Mouse (Mus musculus) kidney, postnatal 0 days (tissue): ENCODE results near the gene Abca1. TPM values are rescaled to one million over a fixed set of nuclear protein-coding genes. Genes with fewer than 3 reads are reported as not detected.

Experiments used
- ATAC-seq: fragments of 200-750 bp; cut with Nextera tagmentation; replicated peaks from 2 replicates; pipeline ENCODE4 v1.8.0; 2017; ENCODE audit warnings: low read depth, moderate number of reproducible peaks, moderate TSS enrichment, moderate library complexity; ENCODE audit not compliant: low FRiP score
- DNase-seq: peaks from one replicate; pipeline ENCODE4 v3.0.0-alpha.2; 2016; ENCODE audit warnings: low spot score
- H3K27ac ChIP-seq: fragments of 300-500 bp; sonication (generic); 2 replicates; pipeline ENCODE4 v1.5.1; 2014; ENCODE audit warnings: mild to moderate bottlenecking
- H3K27me3 ChIP-seq: fragments of 300-500 bp; sonication (generic); 2 replicates; pipeline ENCODE4 v1.6.1; 2014; ENCODE audit warnings: low read length, mixed read lengths; ENCODE audit not compliant: insufficient read depth
- H3K36me3 ChIP-seq: fragments of 300-500 bp; sonication (generic); 2 replicates; pipeline ENCODE4 v1.6.1; 2014; ENCODE audit warnings: low read length, mixed read lengths; ENCODE audit not compliant: insufficient read depth
- H3K4me1 ChIP-seq: fragments of 300-500 bp; sonication (generic); replicated peaks from 2 replicates; pipeline ENCODE4 v1.6.1; 2014; ENCODE audit warnings: antibody characterized with exemption, low read length, mixed read lengths; ENCODE audit not compliant: insufficient read depth
- H3K4me2 ChIP-seq: fragments of 300-500 bp; sonication (generic); 2 replicates; pipeline ENCODE4 v1.6.1; 2014; ENCODE audit warnings: mild to moderate bottlenecking, low read length, moderate library complexity, mixed read lengths
- H3K4me3 ChIP-seq: fragments of 300-500 bp; sonication (generic); replicated peaks from 2 replicates; pipeline ENCODE4 v1.5.1; 2014; ENCODE audit warnings: low read depth, low read length
- H3K9ac ChIP-seq: fragments of 300-500 bp; sonication (generic); 2 replicates; pipeline ENCODE4 v1.6.1; 2014; ENCODE audit warnings: low read depth, low read length
- H3K9me3 ChIP-seq: fragments of 300-500 bp; sonication (generic); replicated peaks from 2 replicates; pipeline ENCODE4 v1.6.1; 2016; ENCODE audit warnings: low read length, inconsistent platforms, mixed read lengths
- CTCF ChIP-seq: IDR thresholded peaks from 2 replicates; pipeline ENCODE4 v1.5.1; 2016; ENCODE audit warnings: antibody characterized with exemption, low read depth, mild to moderate bottlenecking, moderate library complexity
- WGBS: fragments of 180-500 bp; shearing (Covaris S2); extraction: QIAGEN DNeasy Blood & Tissue Kit; methylation state at CpG from one replicate; pipeline ENCODE4 v1.1.7; 2014; 5-methylcytosine and 5-hydroxymethylcytosine counted together
- polyA plus RNA-seq: library from polyadenylated mRNA; unstranded; fragments of >200 nt; fragmentation: Nextera tagmentation; extraction: Ambion mirVana; gene quantifications from 2 replicates; pipeline ENCODE4 v1.2.1, GENCODE M21; 2015

The Abca1 gene
- polyA plus RNA-seq, 1 experiment from 2014 or later: 4.7 TPM

- H3K27ac ChIP-seq: peak overlapping the region; percentile 51; the same call in 1 of the 2 replicates
- no peak overlapping the region for H3K4me3 ChIP-seq
- no peaks in the 10 kb centered on the region for H3K36me3 ChIP-seq
- WGBS: 29% methylated on average over 4 of the region's 4 CpGs
- H3K27me3 ChIP-seq: no peaks in the 10 kb centered on the region
- H3K9me3 ChIP-seq: no peaks in the 10 kb centered on the region
- H3K4me1 ChIP-seq: no peaks in the 10 kb centered on the region
- no peak overlapping the region for H3K9ac ChIP-seq
- DNase-seq: peak; percentile 78
- ATAC-seq: no peak
- no peak for TF ChIP-seq CTCF
- no peak overlapping the region for H3K4me2 ChIP-seq
Observed at GRCm38 (mm10) chr4:53187071-53187470, 27.4 kb upstream of the Abca1 start.

- peak overlapping the region; percentile 51; the same call in 1 of the 2 replicates for H3K27ac ChIP-seq
- H3K9ac ChIP-seq: no peak overlapping the region
- no peak overlapping the region for H3K4me3 ChIP-seq
- no peak for TF ChIP-seq CTCF
- ATAC-seq (no peak), DNase-seq (no peak)
- no peaks in the 10 kb centered on the region for H3K9me3 ChIP-seq
- no peaks in the 10 kb centered on the region for H3K36me3 ChIP-seq
- H3K4me1 ChIP-seq: no peaks in the 10 kb centered on the region
- 54% methylated on average over 4 of the region's 4 CpGs for WGBS
- no peak overlapping the region for H3K4me2 ChIP-seq
- no peaks in the 10 kb centered on the region for H3K27me3 ChIP-seq
Observed at GRCm38 (mm10) chr4:53186573-53186972, 26.9 kb upstream of the Abca1 start.

GRCm38 (mm10) chr4:53186141-53186540 is 26.4 kb upstream of the Abca1 start:
- TF ChIP-seq CTCF: no peak
- 86% methylated on average over 4 of the region's 4 CpGs for WGBS

GRCm38 (mm10) chr4:53181479-53181878 is 21.8 kb upstream of the Abca1 start:
- Histone ChIP-seq H3K27me3 (no peaks in the 10 kb centered on the region), H3K4me1 (no peaks in the 10 kb centered on the region), H3K9me3 (no peaks in the 10 kb centered on the region), H3K9ac (no peak overlapping the region), H3K4me2 (no peak overlapping the region), H3K36me3 (no peaks in the 10 kb centered on the region), H3K4me3 (no peak overlapping the region), H3K27ac (no peak overlapping the region)
- ATAC-seq (no peak), DNase-seq (no peak)
- TF ChIP-seq CTCF: no peak
- 77% methylated on average over 6 of the region's 6 CpGs for WGBS

More at GRCm38 (mm10) chr4:53186141-53186540, 26.4 kb upstream of the Abca1 start:
- no peak for ATAC-seq
- H3K4me2 ChIP-seq: no peak overlapping the region
- H3K27me3 ChIP-seq: no peaks in the 10 kb centered on the region
- H3K4me1 ChIP-seq: no peaks in the 10 kb centered on the region
- H3K4me3 ChIP-seq: no peak overlapping the region
- H3K9ac ChIP-seq: no peak overlapping the region
- no peak for DNase-seq
- H3K9me3 ChIP-seq: no peaks in the 10 kb centered on the region
- H3K36me3 ChIP-seq: no peaks in the 10 kb centered on the region
- H3K27ac ChIP-seq: no peak overlapping the region

- H3K27me3 ChIP-seq: no peaks in the 10 kb centered on the region
- no peaks in the 10 kb centered on the region for H3K36me3 ChIP-seq
- H3K9ac ChIP-seq: no peak overlapping the region
- no peak for TF ChIP-seq CTCF
- DNase-seq (no peak), ATAC-seq (no peak)
- H3K4me2 ChIP-seq: no peak overlapping the region
- WGBS: 67% methylated on average over 10 of the region's 10 CpGs
- no peaks in the 10 kb centered on the region for H3K4me1 ChIP-seq
- H3K4me3 ChIP-seq: no peak overlapping the region
- H3K27ac ChIP-seq: no peak overlapping the region
- H3K9me3 ChIP-seq: no peaks in the 10 kb centered on the region
Observed at GRCm38 (mm10) chr4:53179308-53179820, 19.7 kb upstream of the Abca1 start.

GRCm38 (mm10) chr4:53178489-53178888 is 18.8 kb upstream of the Abca1 start:
- Histone ChIP-seq H3K27ac (no peak overlapping the region), H3K4me3 (no peak overlapping the region), H3K27me3 (no peaks in the 10 kb centered on the region), H3K9ac (no peak overlapping the region), H3K4me1 (no peaks in the 10 kb centered on the region), H3K9me3 (no peaks in the 10 kb centered on the region), H3K4me2 (no peak overlapping the region), H3K36me3 (no peaks in the 10 kb centered on the region)
- TF ChIP-seq CTCF: no peak
- DNase-seq (peak; percentile 19), ATAC-seq (no peak)
- 85% methylated on average over 7 of the region's 7 CpGs for WGBS

GRCm38 (mm10) chr4:53177696-53178095 is 18.0 kb upstream of the Abca1 start:
- no peak for ATAC-seq

More at GRCm38 (mm10) chr4:53177696-53178095, 18.0 kb upstream of the Abca1 start:
- Histone ChIP-seq H3K36me3 (no peaks in the 10 kb centered on the region), H3K4me1 (no peaks in the 10 kb centered on the region), H3K9ac (no peak overlapping the region), H3K4me3 (no peak overlapping the region), H3K9me3 (no peaks in the 10 kb centered on the region), H3K4me2 (no peak overlapping the region), H3K27ac (no peak overlapping the region), H3K27me3 (no peaks in the 10 kb centered on the region)
- 88% methylated on average over 8 of the region's 8 CpGs for WGBS
- no peak for DNase-seq
- no peak for TF ChIP-seq CTCF
